Mouse (Mus musculus) cerebellum, adult 2 months (tissue): ENCODE measurements around the gene Notch3.

Experiments
- CTCF ChIP-seq: fragments of 200-500 bp; IDR thresholded peaks from 2 replicates; pipeline ENCODE4 v1.5.1; 2011; ENCODE audit warnings: low read depth, mild to moderate bottlenecking, control low read depth, low read length, moderate library complexity, borderline replicate concordance; ENCODE audit not compliant: insufficient read depth
- POLR2A ChIP-seq: fragments of 200-500 bp; IDR thresholded peaks from 2 replicates; pipeline ENCODE4 v1.6.1; 2011; ENCODE audit warnings: low read length, control low read depth, borderline replicate concordance; ENCODE audit not compliant: insufficient read depth

GRCm38 (mm10) chr17:32158841-32159240 lies 7.8 kb downstream of the Notch3 start:
- TF ChIP-seq CTCF (no peak), POLR2A (no peak)
